Mouse (Mus musculus) G1E (cell line): ENCODE results near the gene Fxyd4. TPM values are rescaled to one million over a fixed set of nuclear protein-coding genes. Genes with fewer than 3 reads are reported as not detected.

Experiments
- ATAC-seq: 2 replicates; pipeline ENCODE4 v1.8.0; 2016; ENCODE audit warnings: mild to moderate bottlenecking; ENCODE audit not compliant: insufficient number of reproducible peaks, poor library complexity, low FRiP score, severe bottlenecking; ENCODE audit errors: extremely low read depth
- DNase-seq: peaks from one replicate; pipeline ENCODE4 v3.0.0; 2012; ENCODE audit warnings: low spot score
- H3K27me3 ChIP-seq: 2 replicates; pipeline ENCODE4 v1.6.1; 2012; ENCODE audit warnings: mild to moderate bottlenecking, low read length, inconsistent platforms; ENCODE audit not compliant: insufficient read depth
- H3K36me3 ChIP-seq: replicated peaks from 2 replicates; pipeline ENCODE3; 2012; ENCODE audit warnings: mild to moderate bottlenecking, inconsistent platforms
- H3K4me1 ChIP-seq: 2 replicates; pipeline ENCODE4 v1.6.1; 2012; ENCODE audit warnings: low read depth, low read length, inconsistent platforms, mixed read lengths; ENCODE audit not compliant: insufficient read depth
- H3K4me3 ChIP-seq: 2 replicates; pipeline ENCODE4 v1.5.1; 2012; ENCODE audit warnings: low read depth, mild to moderate bottlenecking, inconsistent platforms, low read length, moderate library complexity, mixed read lengths
- H3K9me3 ChIP-seq: replicated peaks from 2 replicates; pipeline ENCODE4 v1.6.1; 2012; ENCODE audit warnings: inconsistent platforms
- CTCF ChIP-seq: IDR thresholded peaks from 2 replicates; pipeline ENCODE4 v1.5.1; 2012; ENCODE audit warnings: low read depth, low read length, inconsistent platforms, mixed read lengths
- GATA1 ChIP-seq: IDR thresholded peaks from 2 replicates; pipeline ENCODE4 v1.6.1; 2012; ENCODE audit warnings: borderline replicate concordance, low read length, inconsistent platforms, mixed read lengths
- GATA2 ChIP-seq: IDR thresholded peaks from 2 replicates; pipeline ENCODE4 v1.6.1; 2012; ENCODE audit warnings: low read depth, low read length, inconsistent platforms, borderline replicate concordance
- POLR2AphosphoS5 ChIP-seq: IDR thresholded peaks from 2 replicates; pipeline ENCODE4 v1.6.1; 2012; ENCODE audit warnings: low read depth, low read length, inconsistent platforms; ENCODE audit not compliant: insufficient replicate concordance
- TAL1 ChIP-seq: conservative IDR thresholded peaks from 2 replicates; pipeline ENCODE4 v1.6.1; 2012; ENCODE audit warnings: low read depth, low read length, inconsistent platforms, mixed read lengths
- polyA plus RNA-seq: library from polyadenylated mRNA; stranded (reverse); fragments of >175 nt; gene quantifications from 2 replicates; pipeline ENCODE4 v1.2.3, GENCODE M21; 2012
- total RNA-seq, 2 experiments: library from RNA; stranded (forward) in 1 of 2; stranded (reverse) in 1 of 2; fragments of 200-1000 nt in 1 of 2; fragments of >200 nt in 1 of 2; fragmentation: Nextera tagmentation in 1 of 2; gene quantifications; 2 replicates each; pipeline ENCODE4 v1.2.3; 2014 to 2017

Fxyd4 gene
- total and polyA plus RNA-seq, 3 experiments: not detected

DNA sequence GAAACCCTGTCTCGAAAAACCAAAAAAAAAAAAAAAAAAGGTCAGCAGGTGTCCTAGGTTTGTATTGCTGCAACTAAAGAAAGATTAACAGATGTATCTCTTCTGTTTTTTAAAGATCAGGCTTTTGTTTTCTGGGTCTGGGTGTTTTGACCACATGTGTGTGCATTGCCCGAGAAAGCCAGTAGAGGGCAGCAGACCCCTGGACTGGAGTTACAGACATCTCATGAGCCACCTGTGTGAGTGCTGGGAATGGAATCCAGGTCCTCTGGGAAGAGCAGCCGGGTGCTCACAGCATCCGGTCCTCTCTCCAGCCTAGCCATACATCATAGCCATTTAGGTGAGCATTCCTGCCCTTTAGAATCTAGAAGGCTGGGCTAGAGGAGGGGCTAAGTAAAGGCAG lies 14.8 kb upstream of the Fxyd4 start:
- Histone ChIP-seq H3K9me3 (no peaks in the 10 kb centered on the region), H3K27me3 (peaks cover 13% of the 10 kb centered on the region; the same call in 1 of the 2 replicates), H3K36me3 (no peaks in the 10 kb centered on the region), H3K4me1 (peaks cover 8% of the 10 kb centered on the region), H3K4me3 (no peak overlapping the region)
- DNase-seq (no peak), ATAC-seq (no peak)
- no peak for TF ChIP-seq POLR2AphosphoS5
- TF ChIP-seq CTCF: 0 out of 2 replicates have a peak, but pooled peaks have one; percentile 23
- TF ChIP-seq TAL1: no peak

GRCm38 (mm10) chr6:117943899-117944298 lies 6.4 kb upstream of the Fxyd4 start:
- no peak overlapping the region for H3K4me3 ChIP-seq
- DNase-seq: no peak
- H3K36me3 ChIP-seq: peaks cover 4% of the 10 kb centered on the region
- no peaks in the 10 kb centered on the region for H3K9me3 ChIP-seq
- no peaks in the 10 kb centered on the region for H3K27me3 ChIP-seq
- TF ChIP-seq GATA2: no peak
- TF ChIP-seq CTCF: no peak
- no peak for TF ChIP-seq TAL1
- ATAC-seq: no peak
- no peaks in the 10 kb centered on the region for H3K4me1 ChIP-seq

DNA sequence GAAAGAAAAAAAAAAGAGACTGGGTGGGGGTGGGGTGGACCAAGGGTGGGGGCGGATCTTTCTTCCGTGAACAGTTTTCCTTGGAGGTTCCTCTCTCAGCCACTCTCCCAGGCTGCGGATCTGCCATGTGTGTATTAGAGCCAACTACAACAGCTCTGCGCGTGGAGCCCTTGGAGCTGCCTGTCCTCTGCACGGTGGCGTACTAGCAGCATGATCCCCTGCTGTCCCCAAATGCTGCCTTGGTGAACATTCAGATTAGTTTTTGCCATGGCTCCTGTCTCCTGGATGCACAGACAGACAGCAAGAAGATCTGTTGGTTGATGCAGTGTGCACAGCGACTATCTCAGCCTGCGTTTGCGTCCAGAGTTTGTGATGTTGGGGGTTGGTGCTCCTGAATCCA lies 5.3 kb upstream of the Fxyd4 start:
- Histone ChIP-seq H3K27me3 (no peaks in the 10 kb centered on the region), H3K4me1 (no peaks in the 10 kb centered on the region), H3K4me3 (no peak overlapping the region), H3K9me3 (no peaks in the 10 kb centered on the region), H3K36me3 (peaks cover 4% of the 10 kb centered on the region)
- ATAC-seq: no peak
- no peak for TF ChIP-seq CTCF
- TF ChIP-seq GATA1: no peak
- no peak for TF ChIP-seq POLR2AphosphoS5
- no peak for TF ChIP-seq GATA2
- TF ChIP-seq TAL1: no peak
- DNase-seq: no peak

- peaks cover 9% of the 10 kb centered on the region for H3K4me1 ChIP-seq
- no peak overlapping the region for H3K4me3 ChIP-seq
- TF ChIP-seq CTCF: no peak
- TF ChIP-seq GATA2: no peak
- TF ChIP-seq GATA1: no peak
- no peak for TF ChIP-seq POLR2AphosphoS5
- TF ChIP-seq TAL1: no peak
- no peak for ATAC-seq
- H3K9me3 ChIP-seq: no peaks in the 10 kb centered on the region
- no peaks in the 10 kb centered on the region for H3K27me3 ChIP-seq
- H3K36me3 ChIP-seq: peaks cover 10% of the 10 kb centered on the region
- DNase-seq: no peak
These were observed 1.5 kb upstream of the Fxyd4 start for GRCm38 (mm10) chr6:117938951-117939350.

DNA sequence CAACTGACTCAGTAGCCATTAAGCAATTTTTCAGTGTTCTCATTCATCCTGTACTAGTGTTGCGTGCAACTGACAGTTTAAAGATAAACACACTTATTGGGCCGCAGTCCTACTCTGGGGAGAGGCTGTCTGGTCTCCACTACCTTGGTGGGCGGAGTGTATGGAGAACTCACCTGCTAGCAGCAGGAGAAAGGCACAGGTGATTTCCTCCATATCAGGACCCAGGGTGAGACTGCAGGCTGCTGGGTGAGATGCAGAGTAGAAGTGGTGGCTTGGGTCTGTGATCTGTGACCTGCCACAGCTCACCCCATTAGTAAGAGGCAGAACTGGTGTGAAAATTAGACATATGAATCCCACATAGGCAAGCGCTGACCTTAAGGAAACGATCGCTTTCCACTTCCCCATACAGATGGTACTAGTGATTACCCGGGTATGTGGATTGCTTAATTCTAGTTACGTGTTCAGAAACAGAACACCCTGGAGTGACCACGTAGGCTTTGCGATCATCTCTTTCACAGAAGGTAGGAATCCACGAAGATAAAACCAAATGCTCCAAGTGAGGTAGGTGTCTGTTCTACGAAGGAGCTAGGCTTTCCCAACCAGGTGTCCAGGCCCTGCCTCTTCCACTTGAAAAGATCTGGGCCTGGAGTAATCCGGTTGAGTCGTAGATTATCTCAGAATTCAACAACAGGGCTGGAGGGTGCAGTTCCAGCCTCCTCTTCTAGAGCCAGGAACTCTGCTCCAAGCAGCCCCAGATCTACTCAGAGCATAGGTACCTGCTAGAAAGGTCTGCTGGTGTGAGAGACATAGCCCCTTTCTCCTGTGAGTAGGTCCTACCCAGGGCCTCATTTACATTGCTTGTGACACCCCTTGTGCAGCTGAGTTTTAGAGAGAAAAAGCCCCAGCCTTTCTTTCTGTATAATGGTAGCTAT lies 1.5 kb downstream of the Fxyd4 start:
- no peak overlapping the region for H3K4me3 ChIP-seq
- DNase-seq: no peak
- H3K36me3 ChIP-seq: peaks cover 30% of the 10 kb centered on the region
- ATAC-seq: no peak
- H3K9me3 ChIP-seq: no peaks in the 10 kb centered on the region
- H3K27me3 ChIP-seq: no peaks in the 10 kb centered on the region
- H3K4me1 ChIP-seq: peaks cover 9% of the 10 kb centered on the region
- TF ChIP-seq TAL1: no peak
- TF ChIP-seq GATA2: no peak
- TF ChIP-seq POLR2AphosphoS5: no peak
- TF ChIP-seq GATA1: no peak
- no peak for TF ChIP-seq CTCF

- no peak for TF ChIP-seq TAL1
- no peak for TF ChIP-seq CTCF
- TF ChIP-seq GATA1: no peak
- no peak for TF ChIP-seq GATA2
- no peak for TF ChIP-seq POLR2AphosphoS5
- no peak for ATAC-seq
- no peak for DNase-seq
- peaks cover 9% of the 10 kb centered on the region for H3K4me1 ChIP-seq
- H3K9me3 ChIP-seq: no peaks in the 10 kb centered on the region
- H3K36me3 ChIP-seq: peaks cover 38% of the 10 kb centered on the region
- no peaks in the 10 kb centered on the region for H3K27me3 ChIP-seq
- H3K4me3 ChIP-seq: no peak overlapping the region
These were observed 3.2 kb downstream of the Fxyd4 start for GRCm38 (mm10) chr6:117934301-117934700.
